Comparison of ENCODE assay signal across 10 mouse cellular contexts in genomic region chr13:112763531-112764091, GRCm38 (mm10). TPM values are rescaled to one million over a fixed set of nuclear protein-coding genes. Genes with fewer than 3 reads are reported as not detected.
A peak's percentile ranks its signal among the peaks of the same experiment; 100 is the strongest.
DNase-seq lines count a peak whose midpoint lies in the region; ATAC-seq and TF ChIP-seq lines count a peak whose summit lies in the region.
"Had no signal": no experiment of that assay in that cellular context is flagged by ENCODE, and none has a peak within 500 bp of the region (broad histone marks: within the 10 kb centered on the region; RNA-seq: fewer than 3 reads in every experiment).

No protein-coding gene starts in this region.

- peak overlapping the region; percentile 26 for H3K9ac ChIP-seq in MEL (ENCODE audit: control insufficient read depth, low read depth, low read length, poor library complexity, severe bottlenecking)
- H3K9ac ChIP-seq in intestine, embryonic 16.5 days (ENCODE audit: low read depth, low read length): no peak overlapping the region
- no peak overlapping the region for H3K9ac ChIP-seq in liver, embryonic 13.5 days
- H3K9ac ChIP-seq: lung, embryonic 15.5 days had no signal

- TF ChIP-seq RAD21 in MEL (IDR thresholded peaks at IDR 0.05; ENCODE audit: low read depth, low read length): no peak; the same call in 1 of the 2 replicates

- 0 out of 2 replicates have a peak, but pooled peaks have one; percentile 17 for ATAC-seq in intestine, embryonic 16.5 days
- ATAC-seq in liver, embryonic 13.5 days (ENCODE audit: low read depth): peak; percentile 57

- peaks cover 26 to 55% of the 10 kb centered on the region in 2 experiments for H3K4me1 ChIP-seq in MEL (ENCODE audit: control insufficient read depth in 1 of 2, insufficient read depth in 2 of 2, low read length in 2 of 2)
- peaks cover 11% of the 10 kb centered on the region; the same call in 1 of the 2 replicates for H3K4me1 ChIP-seq in intestine, embryonic 16.5 days (ENCODE audit: control insufficient read depth, insufficient read depth, low read length)
- H3K4me1 ChIP-seq in liver, embryonic 13.5 days (replicated peaks): peaks cover 35% of the 10 kb centered on the region

- H3K9me3 ChIP-seq in MEL (replicated peaks; ENCODE audit: insufficient read depth, low read length): no peaks in the 10 kb centered on the region
- H3K9me3 ChIP-seq in intestine, embryonic 16.5 days (ENCODE audit: control insufficient read depth, low read length): peaks cover 6% of the 10 kb centered on the region
- peaks cover 5% of the 10 kb centered on the region; the same call in 1 of the 2 replicates for H3K9me3 ChIP-seq in liver, embryonic 13.5 days (replicated peaks)

- intact Hi-C loops in left cerebral cortex, adult 2 months (cut with DNase I): no loop called here

- TF ChIP-seq POLR2A in MEL (IDR thresholded peaks at IDR 0.05; ENCODE audit: control insufficient read depth in 1 of 2, insufficient read depth in 1 of 2, low read depth in 1 of 2, low read length in 2 of 2, poor library complexity in 1 of 2): no peak

- no peak overlapping the region for H3K4me2 ChIP-seq in intestine, embryonic 16.5 days (ENCODE audit: low read depth, low read length)
- H3K4me2 ChIP-seq in liver, embryonic 13.5 days: no peak overlapping the region
- H3K4me2 ChIP-seq: lung, embryonic 15.5 days had no signal

- 61% methylated on average over 10 of the region's 10 CpGs for WGBS in intestine, embryonic 16.5 days
- WGBS in liver, embryonic 13.5 days (ENCODE audit: insufficient replicate concordance): 51% methylated on average over 10 of the region's 10 CpGs

- DNase-seq in MEL (ENCODE audit: low read depth, low spot score) (peak; percentile 84), ZHBTc4 (ENCODE audit: low read depth, low spot score) (peak; percentile 39)
- DNase-seq in liver, embryonic 13.5 days: peak; percentile 69
- DNase-seq in left cerebral cortex, adult 2 months (ENCODE audit: extremely low spot score in 1 of 2, low spot score in 2 of 2): no peak
- no peak for DNase-seq in right cerebral cortex, postnatal 10 days (ENCODE audit: low spot score in 2 of 2)
- no peak for DNase-seq in spleen, postnatal 4 days (ENCODE audit: low spot score in 2 of 2)
- DNase-seq in gastrocnemius, adult 8-10 months (ENCODE audit: low spot score in 2 of 2): no peak
- DNase-seq: spleen, adult 18-20 months had no signal

- H3K27me3 ChIP-seq in MEL (ENCODE audit: control insufficient read depth in 1 of 2, insufficient read depth in 2 of 2, low read length in 2 of 2): no peaks in the 10 kb centered on the region
- H3K27me3 ChIP-seq in intestine, embryonic 16.5 days (replicated peaks; ENCODE audit: control insufficient read depth, insufficient read depth, low read length): no peaks in the 10 kb centered on the region
- H3K27me3 ChIP-seq in liver, embryonic 13.5 days: 0 out of 2 replicates have a peak, but pooled peaks cover 3% of the 10 kb centered on the region
- H3K27me3 ChIP-seq: lung, embryonic 15.5 days had no signal

- H3K4me3 ChIP-seq in MEL (ENCODE audit: control insufficient read depth in 1 of 2, insufficient read depth in 1 of 2, low read depth in 2 of 2, low read length in 2 of 2): peak overlapping the region; percentile 9 to 36
- H3K4me3 ChIP-seq in intestine, embryonic 16.5 days (ENCODE audit: low read length): no peak overlapping the region
- H3K4me3 ChIP-seq in liver, embryonic 13.5 days (replicated peaks): no peak overlapping the region
- H3K4me3 ChIP-seq in left cerebral cortex, adult 2 months: no peak overlapping the region
- H3K4me3 ChIP-seq: lung, embryonic 15.5 days had no signal

- TF ChIP-seq EP300 in MEL (IDR thresholded peaks at IDR 0.05; ENCODE audit: low read depth in 1 of 2, low read length in 2 of 2): peak; percentile 86 to 90

- H3K36me3 ChIP-seq in MEL (ENCODE audit: control insufficient read depth in 1 of 2, insufficient read depth in 2 of 2, low read length in 2 of 2): peaks cover 0 to 52% of the 10 kb centered on the region in 2 experiments; a peak in 2 of 4 replicates
- no peaks in the 10 kb centered on the region for H3K36me3 ChIP-seq in intestine, embryonic 16.5 days (ENCODE audit: control insufficient read depth, insufficient read depth, low read length)
- no peaks in the 10 kb centered on the region for H3K36me3 ChIP-seq in liver, embryonic 13.5 days
- H3K36me3 ChIP-seq: lung, embryonic 15.5 days had no signal

- H3K79me2 ChIP-seq in MEL (ENCODE audit: control insufficient read depth, insufficient read depth, low read length, poor library complexity): no peaks in the 10 kb centered on the region

- peak overlapping the region; percentile 76 for H3K27ac ChIP-seq in MEL (ENCODE audit: control insufficient read depth, low read depth, low read length)
- H3K27ac ChIP-seq in intestine, embryonic 16.5 days (ENCODE audit: low read length): no peak overlapping the region
- H3K27ac ChIP-seq in liver, embryonic 13.5 days: 0 out of 2 replicates have a peak overlapping the region, but pooled peaks have one; percentile 25
- no peak overlapping the region; the same call in 1 of the 2 replicates for H3K27ac ChIP-seq in left cerebral cortex, adult 2 months
- H3K27ac ChIP-seq: lung, embryonic 15.5 days had no signal

- TF ChIP-seq CTCF in MEL (IDR thresholded peaks at IDR 0.05 in 2 of 3, conservative IDR thresholded peaks at IDR 0.05 in 1 of 3; ENCODE audit: control insufficient read depth in 1 of 3, insufficient read depth in 1 of 3, low read depth in 2 of 3, low read length in 3 of 3, poor library complexity in 1 of 3, severe bottlenecking in 1 of 3): peak in 1 of 3 experiments; percentile 15; a peak in 2 of 6 replicates
- no peak for TF ChIP-seq CTCF in left cerebral cortex, adult 2 months (IDR thresholded peaks at IDR 0.05)

TF ChIP-seq in MEL, 35 proteins besides CTCF, POLR2A, EP300 and RAD21:
- no peak for TF ChIP-seq ELF1 (IDR thresholded peaks at IDR 0.05; ENCODE audit: low read depth, low read length)
- peak; percentile 63; the same call in 1 of the 2 replicates for TF ChIP-seq MEF2A (IDR thresholded peaks at IDR 0.05; ENCODE audit: extremely low read depth, insufficient replicate concordance, low read depth, low read length, poor library complexity, severe bottlenecking)
- peak; percentile 90 for TF ChIP-seq GATA1 (IDR thresholded peaks at IDR 0.05; ENCODE audit: low read depth, low read length)
- TF ChIP-seq TAL1 (IDR thresholded peaks at IDR 0.05; ENCODE audit: low read length): peak; percentile 64
- TF ChIP-seq ZNF384 (IDR thresholded peaks at IDR 0.05; ENCODE audit: low read depth, low read length): peak; percentile 32; the same call in 1 of the 2 replicates
- TF ChIP-seq BHLHE40 (IDR thresholded peaks at IDR 0.05; ENCODE audit: borderline replicate concordance, low read depth, low read length): peak; percentile 93
- TF ChIP-seq E2F4 (IDR thresholded peaks at IDR 0.05; ENCODE audit: borderline replicate concordance, low read depth, low read length): no peak
- TF ChIP-seq USF2 (IDR thresholded peaks at IDR 0.05; ENCODE audit: borderline replicate concordance in 1 of 2, insufficient read depth in 1 of 2, low read depth in 1 of 2, low read length in 2 of 2): no peak
- TF ChIP-seq NELFE (IDR thresholded peaks at IDR 0.05; ENCODE audit: low read depth, low read length): no peak; the same call in 1 of the 2 replicates
- no peak for TF ChIP-seq UBTF (IDR thresholded peaks at IDR 0.05; ENCODE audit: borderline replicate concordance, insufficient read depth, low read depth, low read length)
- no peak for TF ChIP-seq CHD2 (IDR thresholded peaks at IDR 0.05; ENCODE audit: low read length)
- no peak for TF ChIP-seq CHD1 (IDR thresholded peaks at IDR 0.05; ENCODE audit: low read depth, low read length)
- TF ChIP-seq RCOR1 (IDR thresholded peaks at IDR 0.05; ENCODE audit: low read depth, low read length): peak; percentile 89
- 0 out of 2 replicates have a peak, but pooled peaks have one; percentile 49 for TF ChIP-seq MYB (IDR thresholded peaks at IDR 0.05; ENCODE audit: low read depth, low read length)
- no peak for TF ChIP-seq ZMIZ1 (IDR thresholded peaks at IDR 0.05; ENCODE audit: low read depth, low read length)
- no peak for TF ChIP-seq POLR2AphosphoS2 (IDR thresholded peaks at IDR 0.05; ENCODE audit: low read length)
- peak; percentile 89 for TF ChIP-seq TCF12 (IDR thresholded peaks at IDR 0.05; ENCODE audit: low read depth, low read length)
- TF ChIP-seq NRF1 (IDR thresholded peaks at IDR 0.05; ENCODE audit: insufficient read depth, low read depth, low read length, poor library complexity, severe bottlenecking): no peak
- no peak; the same call in none of the 2 replicates for TF ChIP-seq MAX (IDR thresholded peaks at IDR 0.05; ENCODE audit: low read length)
- peak; percentile 80 for TF ChIP-seq SIN3A (IDR thresholded peaks at IDR 0.05; ENCODE audit: low read length)
- TF ChIP-seq ETS1 (IDR thresholded peaks at IDR 0.05; ENCODE audit: low read depth, low read length): peak; percentile 96
- 0 out of 2 replicates have a peak, but pooled peaks have one; percentile 45 for TF ChIP-seq MAFK (IDR thresholded peaks at IDR 0.05; ENCODE audit: borderline replicate concordance, low read depth, low read length)
- TF ChIP-seq ZC3H11A (IDR thresholded peaks at IDR 0.05; ENCODE audit: low read depth, low read length): peak; percentile 34
- peak; percentile 70 for TF ChIP-seq MXI1 (IDR thresholded peaks at IDR 0.05; ENCODE audit: low read depth, low read length)
- TF ChIP-seq MAZ (IDR thresholded peaks at IDR 0.05; ENCODE audit: low read depth, low read length): no peak; the same call in 1 of the 2 replicates
- TF ChIP-seq HCFC1 (IDR thresholded peaks at IDR 0.05; ENCODE audit: low read depth, low read length): peak; percentile 45; the same call in 1 of the 2 replicates
- no peak for TF ChIP-seq USF1 (IDR thresholded peaks at IDR 0.05; ENCODE audit: low read depth, low read length)
- no peak for TF ChIP-seq SMC3 (IDR thresholded peaks at IDR 0.05; ENCODE audit: low read depth, low read length)
- TF ChIP-seq MYC (IDR thresholded peaks at IDR 0.05; ENCODE audit: low read depth, low read length): 0 out of 2 replicates have a peak, but pooled peaks have one; percentile 52
- peak; percentile 27; the same call in 1 of the 2 replicates for TF ChIP-seq GABPA (IDR thresholded peaks at IDR 0.05; ENCODE audit: low read depth, low read length)

RNA-seq across cellular contexts. Expression of gene Plpp1, which starts 37.0 kb away (rescaled TPM):
- total RNA-seq in MEL (2012; rRNA removed): 0.10 and 0.12 TPM in 2 replicates
- under 1 TPM in 1 of 2 experiments, not detected in 1; 0.15 TPM for polyA plus RNA-seq in MEL (2012; ENCODE audit: insufficient read depth in 1 of 2, insufficient read length in 2 of 2, low read depth in 1 of 2, low replicate concordance in 2 of 2, missing spikeins in 1 of 2)
- 94.5 and 97.3 TPM in 2 replicates for polyA plus RNA-seq in intestine, embryonic 16.5 days (2015; fragmentation: Nextera tagmentation; extraction: Ambion mirVana)
- 31.8 and 32.2 TPM in 2 replicates for polyA plus RNA-seq in liver, embryonic 13.5 days (2015; fragmentation: Nextera tagmentation; extraction: Ambion mirVana)
- 10 to 100 TPM; 26.8 to 27.4 TPM for total RNA-seq in left cerebral cortex, adult 2 months (2021)
- 10 to 100 TPM; 33.7 to 45.4 (median 40.9) TPM for total RNA-seq in gastrocnemius, adult 8-10 months (2022)

Comparison
In these comparisons a context has a peak if more than half of its experiments do, and no peak if none do; other contexts are left out.
1. DNase-seq: peak in MEL (single experiment), ZHBTc4 (single experiment) and liver, embryonic 13.5 days (single experiment); none in left cerebral cortex, adult 2 months (0 of 2), right cerebral cortex, postnatal 10 days (0 of 2), spleen, postnatal 4 days (0 of 2) and gastrocnemius, adult 8-10 months (0 of 2).
2. H3K27ac ChIP-seq: peak in MEL (single experiment) and liver, embryonic 13.5 days (single experiment); none in intestine, embryonic 16.5 days (single experiment) and left cerebral cortex, adult 2 months (single experiment).
3. H3K4me3 ChIP-seq: peak in MEL (2 of 2); none in intestine, embryonic 16.5 days (single experiment), liver, embryonic 13.5 days (single experiment) and left cerebral cortex, adult 2 months (single experiment).
4. RNA of gene Plpp1, which starts 37.0 kb away (total RNA-seq): 33.7 to 45.4 TPM in gastrocnemius, adult 8-10 months and 26.8 to 27.4 TPM in left cerebral cortex, adult 2 months; 0.10 to 0.12 TPM in MEL; every median in the first group is over 10 times any median in the second.